Mouse (Mus musculus): ENCODE measurements at regions not wholly inside any gene's neighbourhood (a gene's known extent, or its start where the extent isn't known, plus 50 kb on each side); places are given as distances from the start of the nearest gene placed in this dataset.

GRCm38 (mm10) chr13:115673729-115674128 lies 572.0 kb upstream of the Itga1 start:
- DNase-seq (ENCODE audit: low spot score) = no peak

- no peak for DNase-seq (ENCODE audit: low spot score)
Measured at GRCm38 (mm10) chr13:115671685-115672084, 569.9 kb upstream of the Itga1 start.

DNA sequence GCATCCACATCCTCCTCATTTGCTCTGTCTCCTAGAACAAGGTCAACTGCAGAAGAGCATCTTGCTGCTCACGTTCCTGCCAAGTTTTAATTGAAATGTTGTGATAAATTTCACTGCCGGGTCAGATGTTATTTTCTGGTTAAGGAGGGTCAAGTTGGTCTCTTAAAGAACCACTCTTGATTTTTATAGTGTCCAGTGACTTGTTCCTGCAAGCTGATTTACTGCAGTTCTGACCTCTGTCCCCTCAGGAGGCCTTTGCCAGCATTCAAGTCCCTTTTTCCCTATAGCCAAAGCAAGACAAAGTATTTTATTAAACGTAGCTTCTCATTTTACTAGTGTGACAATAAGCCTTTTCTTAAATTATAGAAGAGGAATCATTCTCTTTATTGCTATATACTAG lies 567.8 kb upstream of the Itga1 start:
- DNase-seq (ENCODE audit: low spot score) = no peak

DNA sequence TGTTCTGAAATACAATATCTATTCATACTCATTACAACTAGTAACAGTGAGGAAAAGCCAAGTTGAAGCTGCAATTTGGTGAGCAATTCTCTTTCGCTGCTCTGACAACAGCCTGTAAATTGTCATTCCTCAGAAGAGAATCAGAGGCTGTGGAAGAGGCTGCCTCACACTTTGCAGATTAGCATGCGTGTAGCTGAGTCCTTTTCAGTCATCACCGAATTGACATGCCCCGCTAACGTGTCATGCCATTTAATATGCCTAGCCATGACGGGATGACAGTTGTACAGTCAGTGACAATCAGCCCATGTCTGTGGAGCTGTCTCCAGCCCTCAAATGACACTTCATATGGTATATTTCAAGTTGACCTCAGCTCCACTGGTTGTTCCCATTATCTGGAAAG lies 553.4 kb upstream of the Itga1 start:
- DNase-seq (ENCODE audit: low spot score) = no peak

DNA sequence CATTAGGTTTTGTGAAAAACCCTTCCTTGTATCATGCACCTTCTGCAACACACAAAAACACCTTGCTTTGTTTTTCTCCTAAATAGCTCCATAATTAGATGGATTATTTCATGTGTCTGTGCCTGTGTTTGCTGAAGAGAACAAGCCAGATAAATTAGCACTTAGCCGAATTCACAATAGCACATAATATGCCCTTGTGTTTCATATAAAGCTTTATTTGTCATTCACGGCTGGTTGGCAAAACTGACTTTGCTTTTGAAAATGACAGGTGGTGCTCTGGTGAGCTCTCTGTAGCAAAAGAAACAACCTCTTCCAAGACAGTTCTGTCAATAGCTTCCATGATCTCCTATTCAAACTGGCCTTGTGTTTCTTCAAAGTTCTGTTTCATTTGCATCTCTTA lies 551.2 kb upstream of the Itga1 start:
- no peak for DNase-seq (ENCODE audit: low spot score)

DNA sequence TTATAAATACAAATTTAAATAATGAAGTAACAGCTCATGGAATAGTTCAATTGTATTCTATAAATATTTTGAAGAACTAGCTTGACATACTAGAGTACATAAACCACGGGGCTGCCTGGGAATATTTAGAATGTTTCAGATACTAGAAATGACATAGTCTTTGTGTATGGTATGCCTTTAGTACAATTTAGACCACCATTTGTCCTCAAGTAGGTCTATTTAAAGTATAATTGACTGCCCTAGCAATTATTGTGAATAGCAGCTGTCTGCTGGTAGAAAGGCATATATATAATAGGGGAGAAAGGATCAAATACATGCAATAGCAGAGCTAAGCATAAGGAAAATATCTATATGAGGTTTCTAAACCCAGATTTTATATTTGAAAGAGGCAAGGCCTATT lies 550.6 kb upstream of the Itga1 start:
- DNase-seq (ENCODE audit: low spot score) = no peak

GRCm38 (mm10) chr13:115631410-115632105 lies 529.8 kb upstream of the Itga1 start:
- no peak for DNase-seq (ENCODE audit: low spot score)

GRCm38 (mm10) chr13:115630603-115631002 lies 528.8 kb upstream of the Itga1 start:
- DNase-seq (ENCODE audit: low spot score) = no peak

GRCm38 (mm10) chr13:115613174-115613573 lies 511.4 kb upstream of the Itga1 start:
- DNase-seq (ENCODE audit: low spot score) = no peak

DNA sequence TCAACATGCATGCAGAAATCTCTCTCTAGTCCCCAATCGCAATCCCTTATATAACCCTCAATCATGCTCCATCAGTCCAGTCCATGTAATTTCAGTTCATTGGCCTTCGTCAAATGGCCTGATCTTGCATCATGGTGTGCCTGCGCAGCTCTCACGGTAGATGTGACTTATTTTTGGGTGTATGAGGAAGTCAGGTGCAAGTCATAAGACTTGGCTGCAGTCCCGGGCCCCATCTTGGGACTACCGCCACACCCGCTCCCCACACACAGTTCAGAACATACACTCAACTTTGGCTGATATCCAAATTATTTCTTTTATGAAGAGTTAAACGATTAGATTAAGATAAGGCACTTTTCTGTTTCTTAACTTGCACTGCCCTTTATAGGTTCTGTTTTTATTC lies 504.7 kb upstream of the Itga1 start:
- DNase-seq (ENCODE audit: low spot score) = no peak

- DNase-seq (ENCODE audit: low spot score) = no peak
Measured at GRCm38 (mm10) chr13:115595126-115595671, 493.4 kb upstream of the Itga1 start.

- no peak for DNase-seq (ENCODE audit: low spot score)
Measured at GRCm38 (mm10) chr13:115575967-115576366, 474.2 kb upstream of the Itga1 start.

DNA sequence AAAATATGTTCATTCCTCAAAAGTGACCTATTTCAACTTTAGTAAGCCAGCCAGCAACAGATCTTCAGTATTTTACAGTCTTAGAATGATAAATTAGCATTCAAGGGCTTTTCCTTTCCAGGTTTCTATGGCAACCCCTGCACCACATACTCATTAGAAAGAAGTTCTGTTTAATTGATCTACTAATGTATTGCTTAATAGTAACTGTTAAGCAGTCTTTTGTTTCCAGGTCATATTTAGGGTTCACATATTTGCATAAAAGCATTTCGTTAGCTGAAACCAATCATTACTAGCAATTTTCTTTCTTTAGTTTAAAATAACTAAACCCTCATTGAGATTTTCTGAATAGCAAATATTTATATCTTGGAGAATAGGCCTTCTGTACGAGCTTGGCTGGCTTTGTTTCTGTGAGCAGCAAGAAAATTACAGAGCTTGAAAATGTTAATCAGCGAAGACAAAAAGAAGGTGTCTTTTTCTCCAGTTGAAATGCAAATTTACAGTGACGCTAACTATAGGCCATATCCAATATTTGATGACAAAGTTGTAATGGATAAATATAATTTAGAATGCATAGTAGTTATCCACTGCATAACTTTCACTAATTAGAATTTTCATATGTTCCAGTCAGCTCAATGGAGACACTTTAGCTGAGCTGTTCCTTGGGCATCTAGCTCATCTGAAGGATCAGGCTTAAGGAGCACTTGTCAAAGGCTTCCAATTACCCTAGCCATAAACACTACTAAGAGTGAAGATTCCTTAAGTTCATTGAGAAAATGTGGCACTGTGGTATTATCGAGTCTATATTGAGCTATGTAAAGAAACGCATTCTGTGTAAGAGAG lies 473.5 kb upstream of the Itga1 start:
- DNase-seq (ENCODE audit: low spot score) = no peak

DNA sequence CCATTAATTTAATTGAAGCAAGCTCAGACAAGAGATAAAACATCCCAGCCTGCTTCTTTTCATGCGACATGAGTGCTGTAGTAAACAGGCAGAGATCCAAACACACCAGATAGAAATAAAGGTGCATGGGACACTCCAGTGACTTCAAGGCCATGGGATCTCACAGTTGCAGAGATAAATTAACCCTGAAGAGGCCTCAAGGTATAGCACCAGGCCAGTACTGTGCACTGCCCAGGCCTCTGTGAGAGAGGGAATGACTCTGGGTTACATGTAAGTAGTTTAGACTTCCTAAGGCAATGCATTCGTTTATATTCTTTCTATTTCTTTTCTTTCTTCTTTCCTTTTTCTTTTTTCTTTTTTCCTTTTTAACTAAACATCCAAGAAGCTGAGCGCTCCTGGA lies 439.4 kb upstream of the Itga1 start:
- DNase-seq (ENCODE audit: low spot score) = no peak

GRCm38 (mm10) chr13:115535900-115536299 lies 434.1 kb upstream of the Itga1 start:
- no peak for DNase-seq (ENCODE audit: low spot score)

DNA sequence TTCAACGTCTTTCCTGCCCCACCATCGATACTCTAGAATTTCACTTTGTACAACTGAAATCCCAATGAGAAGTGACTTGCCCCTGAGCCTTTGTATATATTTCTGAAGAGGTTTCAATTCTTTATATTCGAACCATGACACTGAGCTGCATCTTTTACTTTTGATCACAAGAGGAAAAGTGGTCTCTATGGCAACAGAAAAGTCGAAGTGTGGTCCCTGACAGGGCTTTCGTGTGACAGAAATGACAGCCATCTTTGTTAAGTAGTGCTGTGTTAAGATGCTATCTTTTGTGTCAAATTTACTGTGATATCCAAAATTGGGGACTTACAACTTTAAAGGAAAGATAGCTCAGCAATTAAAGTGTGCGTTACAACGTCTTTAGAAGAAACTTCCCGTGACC lies 412.1 kb upstream of the Itga1 start:
- DNase-seq (ENCODE audit: low spot score) = no peak

GRCm38 (mm10) chr13:115512214-115512613 lies 410.4 kb upstream of the Itga1 start:
- no peak for DNase-seq (ENCODE audit: low spot score)

GRCm38 (mm10) chr13:115508646-115509045 lies 406.9 kb upstream of the Itga1 start:
- DNase-seq (ENCODE audit: low spot score) = no peak

GRCm38 (mm10) chr13:115494399-115494798 lies 392.6 kb upstream of the Itga1 start:
- DNase-seq (ENCODE audit: low spot score) = no peak

DNA sequence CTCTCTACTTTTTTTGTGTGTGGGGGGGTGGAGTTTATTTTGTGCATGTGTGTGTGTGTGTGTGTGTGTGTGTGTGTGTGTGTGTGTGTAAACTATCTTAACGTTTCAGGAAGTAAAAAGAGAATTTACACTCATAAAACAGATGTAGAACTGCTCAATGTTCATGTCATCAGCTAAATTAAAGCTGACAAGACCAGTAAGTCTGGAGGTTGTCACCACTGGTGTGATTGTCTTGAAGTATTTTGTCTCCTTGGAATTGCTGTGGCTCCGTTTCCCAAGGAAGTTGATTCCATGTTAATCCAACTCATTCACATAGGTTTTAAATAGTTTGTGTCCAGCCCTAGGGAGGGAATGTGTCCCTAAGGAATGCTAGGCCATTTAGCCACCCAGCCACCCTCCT lies 374.1 kb upstream of the Itga1 start:
- no peak for DNase-seq (ENCODE audit: low spot score)

DNA sequence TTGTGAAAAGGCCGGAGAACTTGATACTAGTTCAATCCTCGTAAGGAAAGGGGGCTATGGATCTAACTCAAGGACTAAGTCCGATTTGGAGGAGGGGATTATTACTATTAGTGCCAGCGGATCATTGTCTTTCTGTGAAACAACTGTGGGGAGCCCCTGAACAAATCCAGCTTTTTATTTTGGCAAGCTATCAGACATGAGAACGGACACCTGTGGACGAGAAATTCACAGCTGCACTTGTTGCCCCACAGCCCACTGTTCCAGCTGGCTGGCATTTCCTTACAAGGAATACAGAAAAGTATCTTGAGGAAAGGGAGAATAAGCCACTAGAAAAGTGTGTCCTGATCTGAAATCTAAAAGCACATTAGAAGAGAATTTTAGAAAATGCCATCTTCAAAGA lies 363.9 kb upstream of the Itga1 start:
- DNase-seq (ENCODE audit: low spot score) = no peak

GRCm38 (mm10) chr13:115451244-115451643 lies 349.5 kb upstream of the Itga1 start:
- DNase-seq (ENCODE audit: low spot score) = no peak

Measured in urinary bladder, postnatal 25 days (tissue).